Mouse (Mus musculus) bone marrow macrophage, adult 2 months (primary cell): ENCODE results near the gene 4930451I11Rik.

Experiments
- CTCF ChIP-seq: IDR thresholded peaks from 2 replicates; pipeline ENCODE4 v1.5.1; 2012; ENCODE audit warnings: low read depth, mild to moderate bottlenecking, low read length, moderate library complexity
- POLR2A ChIP-seq: IDR thresholded peaks from 2 replicates; pipeline ENCODE4 v1.6.1; 2012; ENCODE audit warnings: mild to moderate bottlenecking, low read depth, low read length, borderline replicate concordance

DNA sequence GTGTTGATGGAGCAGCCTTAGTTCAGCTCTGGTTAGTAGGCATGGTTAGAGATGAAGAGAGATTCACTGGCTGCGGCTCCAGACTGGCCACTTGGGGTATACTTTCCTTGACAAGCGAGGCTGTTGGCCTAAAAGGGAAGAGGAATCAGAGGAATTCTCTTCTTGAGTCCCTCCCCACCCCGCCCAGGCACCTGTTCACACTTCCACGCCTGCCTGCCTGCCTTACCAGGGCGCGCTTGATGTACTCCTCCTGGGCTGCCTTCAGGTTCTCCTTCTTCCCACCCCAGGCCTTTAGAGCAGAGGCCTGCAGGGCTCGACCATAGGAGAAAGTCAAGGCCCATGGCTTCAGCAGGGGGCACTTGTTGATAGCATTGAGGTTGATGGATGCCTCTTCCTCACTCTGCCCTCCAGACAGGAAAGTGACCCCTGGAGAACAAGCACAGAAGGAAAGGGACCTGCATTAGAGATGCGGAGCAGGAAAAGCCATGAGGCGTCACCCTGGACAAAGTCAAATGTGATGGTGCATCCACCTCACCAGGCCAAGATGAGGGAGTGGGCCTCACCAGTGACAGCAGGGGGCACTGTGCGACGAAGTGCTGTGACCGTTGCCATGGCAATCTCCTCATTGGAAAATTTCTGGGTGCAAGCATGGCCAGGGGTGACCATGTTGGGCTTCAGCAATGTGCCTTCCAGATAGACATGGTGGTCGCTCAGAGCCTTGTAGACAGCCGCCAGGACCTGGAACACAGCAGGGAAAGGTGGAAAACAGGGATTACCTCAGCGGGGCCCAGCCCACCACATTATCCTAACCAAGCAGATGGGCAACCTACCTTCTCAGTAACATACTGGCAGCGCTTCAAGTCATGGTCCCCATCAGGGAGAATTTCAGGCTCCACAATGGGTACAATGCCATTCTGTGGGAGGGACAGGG, 35.8 kb downstream of the 4930451I11Rik start:
- TF ChIP-seq CTCF, result no peak
- TF ChIP-seq POLR2A, result no peak
